Mouse (Mus musculus) lung, postnatal 0 days (tissue): Measurements from ENCODE around the gene Ctu2.
A peak's percentile ranks its signal among the peaks of the same experiment; 100 is the strongest.

ENCODE experiments used
- CTCF ChIP-seq: IDR thresholded peaks from 2 replicates; pipeline ENCODE4 v1.5.1; 2016; ENCODE audit warnings: antibody characterized with exemption, mild to moderate bottlenecking
- EP300 ChIP-seq: IDR thresholded peaks from 2 replicates; pipeline ENCODE4 v1.6.1; 2016; ENCODE audit warnings: antibody characterized with exemption, mild to moderate bottlenecking, control low read depth

DNA sequence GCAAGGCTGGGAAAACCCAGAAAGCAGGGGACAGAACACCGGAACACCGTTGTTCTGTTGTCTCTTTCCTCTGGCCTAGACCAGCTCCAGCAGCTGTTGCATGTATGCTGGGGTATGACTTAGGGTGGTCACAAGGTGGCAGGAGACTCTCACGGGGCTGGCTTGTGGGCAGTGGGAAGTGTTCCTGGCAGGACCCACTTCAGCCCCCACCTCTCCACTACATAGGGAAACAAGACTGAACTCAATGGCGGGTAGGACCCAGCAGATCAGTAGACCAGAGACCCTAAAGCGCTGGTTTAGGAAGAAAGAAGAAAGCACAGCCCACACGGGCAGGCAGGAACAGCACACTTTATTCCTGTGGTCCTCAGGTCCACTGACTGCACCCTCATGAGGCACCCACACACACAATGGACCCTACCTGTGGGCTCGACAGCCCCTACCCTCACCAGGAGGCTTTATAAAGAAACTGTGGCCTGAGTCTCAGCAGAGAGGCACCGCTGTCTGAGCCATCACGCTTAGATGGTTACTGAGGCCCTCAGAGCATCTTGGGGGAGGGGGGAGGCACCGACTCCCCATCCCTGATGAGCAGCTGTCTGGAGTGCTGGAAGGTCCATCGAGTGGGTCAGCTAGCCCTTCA, 42.6 kb upstream of the Ctu2 start:
- TF ChIP-seq CTCF, result peak; percentile 64
- TF ChIP-seq EP300, result no peak
